Mouse (Mus musculus) cerebellum, adult 2 months (tissue): ENCODE data around the gene Mdfi.

ENCODE experiments used
- CTCF ChIP-seq: fragments of 200-500 bp; IDR thresholded peaks from 2 replicates; pipeline ENCODE4 v1.5.1; 2011; ENCODE audit warnings: low read depth, mild to moderate bottlenecking, control low read depth, low read length, moderate library complexity, borderline replicate concordance; ENCODE audit not compliant: insufficient read depth
- POLR2A ChIP-seq: fragments of 200-500 bp; IDR thresholded peaks from 2 replicates; pipeline ENCODE4 v1.6.1; 2011; ENCODE audit warnings: low read length, control low read depth, borderline replicate concordance; ENCODE audit not compliant: insufficient read depth

DNA sequence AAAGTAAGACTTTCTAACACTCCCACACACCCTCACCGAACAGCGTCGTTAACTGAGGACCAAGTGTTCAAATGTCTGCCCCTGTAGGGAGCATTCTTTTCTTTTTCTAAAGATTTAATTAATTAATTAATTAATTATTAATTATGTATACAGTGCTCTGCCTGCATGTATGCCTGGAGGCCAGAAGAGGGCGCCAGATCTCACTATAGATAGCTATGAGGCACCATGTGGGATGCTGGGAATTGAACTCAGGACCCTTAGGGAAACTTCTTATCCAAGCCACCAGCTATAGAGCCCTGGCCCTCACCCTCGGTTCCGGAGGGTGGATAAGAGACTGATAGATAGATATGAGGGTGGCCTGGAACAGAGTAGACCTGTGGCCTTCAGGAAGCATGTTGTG is 13.5 kb upstream of the Mdfi start:
- TF ChIP-seq CTCF = no peak
- no peak for TF ChIP-seq POLR2A
